Mouse (Mus musculus): ENCODE data around the gene Cachd1. TPM values are rescaled to one million over a fixed set of nuclear protein-coding genes. Genes with fewer than 3 reads are reported as not detected.

The Cachd1 gene
- polyA plus RNA-seq, 1 experiment from 2014 or later = 16.6 TPM

DNA sequence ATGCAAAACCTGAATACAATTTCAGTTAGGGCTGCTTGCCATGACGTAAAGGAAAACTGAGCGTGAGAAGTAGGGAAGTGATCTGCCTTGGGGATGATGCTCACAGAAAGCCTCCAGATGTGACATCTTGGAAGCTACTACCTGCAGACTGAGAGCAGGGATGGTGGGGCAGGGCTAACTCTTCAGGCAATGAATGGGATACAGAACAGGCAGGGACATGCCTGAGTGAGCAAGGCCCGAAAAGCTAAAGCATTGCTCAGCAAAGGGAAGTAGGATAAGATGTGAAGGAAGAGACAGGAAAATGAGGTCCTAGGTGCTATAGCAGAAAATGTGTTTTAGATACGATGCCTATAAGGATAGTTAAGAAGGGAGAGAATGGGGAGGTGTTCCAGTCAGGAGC lies 232.6 kb downstream of the Cachd1 start:
- no peak for ATAC-seq (ENCODE audit: low read depth)
- Histone ChIP-seq H3K4me2 (no peak overlapping the region), H3K9ac (no peak overlapping the region), H3K4me1 (replicated peaks) (no peaks in the 10 kb centered on the region), H3K36me3 (no peaks in the 10 kb centered on the region), H3K9me3 (no peaks in the 10 kb centered on the region), H3K27ac (replicated peaks) (no peak overlapping the region), H3K4me3 (no peak overlapping the region), H3K27me3 (no peaks in the 10 kb centered on the region)
- WGBS = 96% methylated on average over 4 of the region's 4 CpGs

DNA sequence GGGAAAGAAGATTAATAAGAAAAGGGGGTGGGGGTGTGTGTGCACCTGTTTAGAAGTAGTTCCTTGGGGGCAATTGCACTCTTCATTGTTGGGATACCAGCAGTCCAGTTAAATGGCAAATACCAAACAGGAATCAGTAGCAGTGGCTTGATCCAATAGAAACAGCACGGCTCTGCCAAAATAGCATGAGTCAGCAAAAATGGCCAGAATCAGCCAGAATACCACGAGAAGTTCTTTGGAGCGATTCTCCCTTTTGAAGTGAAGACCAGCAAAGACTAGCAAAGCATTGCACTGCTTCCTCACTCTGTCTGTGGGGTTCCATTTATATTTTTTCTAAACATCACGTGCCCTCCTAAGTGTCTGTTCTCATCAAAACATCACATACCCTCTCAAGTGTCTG lies 241.3 kb downstream of the Cachd1 start:
- no peak for ATAC-seq (ENCODE audit: low read depth)
- Histone ChIP-seq H3K9ac (no peak overlapping the region), H3K4me3 (no peak overlapping the region), H3K4me2 (no peak overlapping the region), H3K9me3 (peaks cover 17% of the 10 kb centered on the region), H3K27ac (replicated peaks) (no peak overlapping the region), H3K4me1 (replicated peaks) (no peaks in the 10 kb centered on the region), H3K36me3 (no peaks in the 10 kb centered on the region), H3K27me3 (no peaks in the 10 kb centered on the region)
- WGBS = 90% methylated on average over 4 of the region's 4 CpGs

DNA sequence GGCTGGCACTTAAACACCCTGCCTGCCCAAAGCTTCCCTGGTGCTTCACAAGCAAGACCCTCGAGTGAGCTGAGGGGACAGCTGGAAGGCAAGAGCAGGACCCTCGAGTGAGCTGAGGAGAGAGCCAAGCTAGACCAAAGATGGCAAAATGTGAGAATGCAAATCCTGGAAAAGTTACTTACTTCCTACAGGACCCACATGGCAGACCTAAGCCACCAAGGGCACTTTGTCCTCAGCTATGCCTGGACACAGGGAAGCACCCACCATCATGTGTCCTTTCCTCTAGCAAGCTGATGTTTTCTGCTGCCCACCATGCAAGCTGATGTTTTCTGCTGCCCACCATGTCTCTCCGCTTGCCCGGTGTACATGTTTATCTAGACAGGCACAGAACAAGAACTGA lies 244.1 kb downstream of the Cachd1 start, which contains the start of gene Gm10577:
Gene Gm10577, minus strand, starts transcription at position 101 of the 400 bp plus-strand sequence.
- Histone ChIP-seq H3K4me2 (no peak within 1 kb of the TSS), H3K4me1 (replicated peaks) (no peaks in the 10 kb centered on the region), H3K27me3 (no peaks in the 10 kb centered on the region), H3K9ac (no peak within 1 kb of the TSS), H3K36me3 (no peaks in the 10 kb centered on the region), H3K9me3 (peaks cover 18% of the 10 kb centered on the region), H3K27ac (replicated peaks) (no peak within 1 kb of the TSS), H3K4me3 (no peak within 1 kb of the TSS)
- ATAC-seq (ENCODE audit: low read depth) = no peak
- WGBS = 82% methylated on average over 4 of the region's 4 CpGs

DNA sequence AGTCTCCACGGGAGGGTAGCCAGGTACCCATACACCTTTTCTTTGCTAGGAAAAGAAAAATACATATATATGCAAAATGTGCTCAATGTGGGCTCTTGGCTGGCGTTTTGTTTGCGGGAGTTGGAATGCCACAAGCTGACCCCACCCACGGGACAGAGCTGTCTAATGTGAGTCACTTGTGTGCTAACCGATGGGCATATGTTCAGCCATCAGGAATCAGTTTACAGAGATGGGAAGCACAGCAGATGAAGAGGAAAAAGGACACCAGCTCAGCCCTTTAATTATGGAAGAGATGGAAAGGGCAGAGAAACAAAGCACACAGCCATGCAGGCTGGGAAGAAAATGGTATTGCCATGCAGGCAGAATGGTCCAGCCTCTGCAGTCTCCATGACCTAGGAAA lies 250.1 kb downstream of the Cachd1 start:
- H3K27ac ChIP-seq (replicated peaks) = no peak overlapping the region
- 82% methylated on average over 5 of the region's 5 CpGs for WGBS
- no peak overlapping the region for H3K4me3 ChIP-seq
- H3K36me3 ChIP-seq = no peaks in the 10 kb centered on the region
- H3K4me2 ChIP-seq = no peak overlapping the region
- ATAC-seq (ENCODE audit: low read depth) = no peak
- no peaks in the 10 kb centered on the region for H3K27me3 ChIP-seq
- peaks cover 17% of the 10 kb centered on the region for H3K9me3 ChIP-seq
- H3K9ac ChIP-seq = no peak overlapping the region
- no peaks in the 10 kb centered on the region for H3K4me1 ChIP-seq (replicated peaks)

DNA sequence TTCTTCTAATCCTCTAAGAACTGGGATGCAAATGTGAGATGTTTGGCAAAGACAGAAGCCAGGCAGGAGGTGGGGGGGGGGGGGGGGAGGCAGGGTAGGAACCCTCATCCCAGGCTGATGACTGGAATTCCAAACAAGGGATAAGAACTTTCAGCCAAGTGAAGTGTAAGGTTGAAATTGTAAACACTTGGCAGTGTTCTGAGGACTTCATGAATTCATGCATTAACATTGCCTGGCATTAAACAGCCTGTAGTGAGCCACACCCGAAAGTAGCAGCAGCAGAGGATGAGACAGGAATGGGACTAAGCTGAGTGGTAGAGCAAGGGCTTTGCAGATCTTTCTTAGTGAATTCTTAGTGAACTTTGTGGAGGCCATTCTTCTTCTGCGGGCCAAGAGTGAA lies 250.5 kb downstream of the Cachd1 start:
- H3K9ac ChIP-seq = no peak overlapping the region
- WGBS = 78% methylated on average over 2 of the region's 2 CpGs
- H3K27ac ChIP-seq (replicated peaks) = no peak overlapping the region
- H3K27me3 ChIP-seq = no peaks in the 10 kb centered on the region
- no peak overlapping the region for H3K4me3 ChIP-seq
- no peak for ATAC-seq (ENCODE audit: low read depth)
- no peak overlapping the region for H3K4me2 ChIP-seq
- no peaks in the 10 kb centered on the region for H3K4me1 ChIP-seq (replicated peaks)
- H3K9me3 ChIP-seq = peaks cover 15% of the 10 kb centered on the region
- H3K36me3 ChIP-seq = no peaks in the 10 kb centered on the region

DNA sequence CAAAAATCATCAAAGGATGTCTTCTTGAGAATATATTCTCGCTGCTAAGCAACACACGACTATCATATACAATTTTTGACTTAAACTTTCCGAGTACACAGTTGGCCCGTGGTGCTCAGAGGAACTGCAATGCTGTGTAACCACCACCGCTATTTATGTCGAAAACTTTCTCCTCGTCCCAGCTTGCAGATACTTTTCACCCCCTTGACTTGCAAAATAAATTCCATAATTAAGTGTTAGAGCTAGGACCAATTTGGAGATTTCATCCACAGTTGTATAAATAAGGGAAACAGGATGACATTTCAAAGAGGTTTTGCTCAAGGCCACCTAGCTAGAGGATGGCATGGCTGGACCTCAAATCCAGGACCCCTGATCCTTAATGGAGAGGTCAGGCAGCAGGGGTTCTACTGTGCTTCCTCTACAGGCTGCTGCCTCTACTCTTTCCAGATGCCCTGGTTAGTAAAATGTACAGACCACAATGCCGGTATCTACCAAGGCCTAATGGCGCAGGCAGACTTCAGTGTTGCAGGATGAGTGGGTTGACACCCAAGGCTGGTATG lies 251.5 kb downstream of the Cachd1 start:
- 90% methylated on average over 9 of the region's 9 CpGs for WGBS
- no peaks in the 10 kb centered on the region for H3K4me1 ChIP-seq (replicated peaks)

DNA sequence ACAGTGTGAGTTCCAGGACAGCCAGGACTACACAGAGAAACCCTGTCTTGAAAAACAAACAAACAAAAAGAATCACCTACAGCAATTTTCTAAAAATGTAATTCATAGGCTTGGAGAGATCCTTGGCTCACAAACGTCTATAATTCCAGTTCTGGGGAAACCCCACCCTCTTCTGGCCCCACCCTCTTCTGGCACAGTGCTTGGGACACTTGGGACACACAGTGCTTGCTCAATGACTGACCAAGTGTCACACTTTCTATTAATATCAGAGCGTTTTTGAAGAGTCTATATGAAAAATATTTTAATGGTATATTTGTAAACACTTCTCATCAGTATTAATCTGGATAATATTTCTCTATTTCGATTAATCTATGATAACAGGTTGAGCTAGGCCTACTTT lies 256.6 kb downstream of the Cachd1 start:
- 83% methylated on average over 3 of the region's 3 CpGs for WGBS
- Histone ChIP-seq H3K9me3 (no peaks in the 10 kb centered on the region), H3K9ac (no peak overlapping the region), H3K27me3 (no peaks in the 10 kb centered on the region), H3K36me3 (no peaks in the 10 kb centered on the region), H3K4me3 (no peak overlapping the region), H3K27ac (replicated peaks) (no peak overlapping the region), H3K4me1 (replicated peaks) (no peaks in the 10 kb centered on the region), H3K4me2 (no peak overlapping the region)
- ATAC-seq (ENCODE audit: low read depth) = no peak

More for the DNA sequence above, 251.5 kb downstream of the Cachd1 start:
- Histone ChIP-seq H3K4me3 (no peak overlapping the region), H3K36me3 (no peaks in the 10 kb centered on the region), H3K9ac (no peak overlapping the region), H3K9me3 (peaks cover 6% of the 10 kb centered on the region), H3K4me2 (no peak overlapping the region), H3K27ac (replicated peaks) (no peak overlapping the region), H3K27me3 (no peaks in the 10 kb centered on the region)
- no peak for ATAC-seq (ENCODE audit: low read depth)

DNA sequence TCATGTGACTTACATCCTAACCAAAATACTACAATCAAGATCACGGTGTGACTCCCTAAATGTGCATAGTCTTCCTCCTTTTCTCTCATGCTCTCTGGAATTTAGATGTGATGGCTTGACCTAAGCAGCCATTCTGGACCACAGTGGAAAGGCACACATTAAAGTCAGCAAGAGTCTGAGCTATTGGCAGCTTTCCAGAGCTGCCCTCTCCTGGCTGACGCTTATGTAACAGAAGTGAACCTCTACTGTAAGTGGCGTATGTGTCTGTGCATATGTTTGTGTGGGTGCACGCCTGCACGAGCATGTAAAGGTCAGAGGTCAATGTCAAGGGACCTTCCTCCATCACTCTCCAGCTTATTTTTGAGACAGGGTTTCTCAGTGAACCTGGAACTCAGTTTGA lies 258.7 kb downstream of the Cachd1 start:
- Histone ChIP-seq H3K4me2 (no peak overlapping the region), H3K36me3 (no peaks in the 10 kb centered on the region), H3K27ac (replicated peaks) (no peak overlapping the region), H3K9me3 (no peaks in the 10 kb centered on the region), H3K4me1 (replicated peaks) (no peaks in the 10 kb centered on the region), H3K9ac (no peak overlapping the region), H3K4me3 (no peak overlapping the region), H3K27me3 (no peaks in the 10 kb centered on the region)
- ATAC-seq (ENCODE audit: low read depth) = no peak
- WGBS = 81% methylated on average over 5 of the region's 5 CpGs

DNA sequence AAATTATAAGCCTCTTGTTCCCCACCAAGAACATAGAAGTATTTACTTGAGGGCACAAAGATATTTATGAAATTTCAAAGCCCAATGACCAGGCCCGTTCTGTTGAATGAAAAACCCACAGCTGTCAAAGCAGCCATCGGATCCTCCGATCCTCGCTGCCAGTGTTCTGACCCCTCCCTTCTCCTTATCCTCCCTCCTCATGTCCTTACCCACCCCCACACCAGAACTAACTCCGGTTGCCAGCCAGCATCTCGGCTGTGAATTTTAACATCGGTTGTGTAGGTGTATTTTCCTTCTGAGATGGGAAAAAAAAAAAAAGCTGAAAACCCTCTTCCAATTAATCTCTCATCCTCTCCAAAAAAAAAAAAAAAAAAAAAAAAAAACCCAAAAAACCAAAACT lies 260.7 kb downstream of the Cachd1 start:
- WGBS = 67% methylated on average over 7 of the region's 7 CpGs
- ATAC-seq (ENCODE audit: low read depth) = no peak
- no peaks in the 10 kb centered on the region for H3K27me3 ChIP-seq
- H3K27ac ChIP-seq (replicated peaks) = no peak overlapping the region
- H3K4me1 ChIP-seq (replicated peaks) = no peaks in the 10 kb centered on the region
- no peaks in the 10 kb centered on the region for H3K9me3 ChIP-seq
- H3K9ac ChIP-seq = no peak overlapping the region
- no peaks in the 10 kb centered on the region for H3K36me3 ChIP-seq
- no peak overlapping the region for H3K4me2 ChIP-seq
- H3K4me3 ChIP-seq = no peak overlapping the region

DNA sequence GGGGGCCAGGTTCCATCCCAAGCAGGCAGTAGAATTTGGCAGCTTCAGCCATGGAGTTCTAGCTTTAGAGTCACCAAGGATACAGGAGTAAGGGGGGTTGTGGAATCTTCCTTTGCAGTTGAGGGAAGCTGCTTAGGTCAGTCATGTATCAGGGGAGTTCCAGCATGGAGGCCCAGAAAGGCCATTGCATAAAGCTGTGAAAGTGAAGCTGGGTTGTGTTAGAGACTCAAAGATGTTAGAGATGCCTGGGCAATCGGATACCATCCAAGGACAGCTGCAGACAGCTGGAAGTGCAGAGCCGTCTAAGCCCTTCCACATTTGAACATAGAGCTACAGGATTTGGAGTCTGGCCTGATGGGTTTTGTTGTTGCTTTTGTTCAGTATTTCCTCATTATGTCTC lies 267.2 kb downstream of the Cachd1 start:
- no peak for ATAC-seq (ENCODE audit: low read depth)
- no peaks in the 10 kb centered on the region for H3K27me3 ChIP-seq
- no peak overlapping the region for H3K4me2 ChIP-seq
- H3K27ac ChIP-seq (replicated peaks) = no peak overlapping the region
- H3K36me3 ChIP-seq = no peaks in the 10 kb centered on the region
- 87% methylated on average over 2 of the region's 2 CpGs for WGBS
- H3K9me3 ChIP-seq = no peaks in the 10 kb centered on the region
- H3K4me1 ChIP-seq (replicated peaks) = no peaks in the 10 kb centered on the region
- no peak overlapping the region for H3K9ac ChIP-seq
- no peak overlapping the region for H3K4me3 ChIP-seq

DNA sequence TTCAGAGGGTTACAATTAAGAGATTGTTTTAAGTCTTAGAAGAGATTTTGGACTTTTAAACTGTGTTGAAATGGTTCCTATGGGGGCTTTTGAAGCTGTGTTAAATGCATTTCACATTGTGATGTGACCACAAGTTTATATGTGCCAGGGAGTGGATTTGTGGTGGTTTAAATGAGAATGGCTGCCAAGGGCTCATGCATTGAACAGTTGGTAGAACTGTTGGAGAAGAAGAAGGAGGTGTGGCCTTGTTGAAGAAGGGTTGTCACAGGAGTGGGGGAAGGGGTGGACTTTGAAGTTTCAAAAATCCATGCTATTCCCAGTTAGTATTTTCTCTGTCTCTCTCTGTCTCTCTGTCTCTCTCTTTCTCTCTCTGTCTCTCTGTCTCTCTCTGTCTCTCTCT lies 267.7 kb downstream of the Cachd1 start:
- Histone ChIP-seq H3K36me3 (no peaks in the 10 kb centered on the region), H3K4me2 (no peak overlapping the region), H3K27me3 (no peaks in the 10 kb centered on the region), H3K4me1 (replicated peaks) (no peaks in the 10 kb centered on the region), H3K9ac (no peak overlapping the region), H3K27ac (replicated peaks) (no peak overlapping the region), H3K4me3 (no peak overlapping the region), H3K9me3 (no peaks in the 10 kb centered on the region)
- no peak for ATAC-seq (ENCODE audit: low read depth)

DNA sequence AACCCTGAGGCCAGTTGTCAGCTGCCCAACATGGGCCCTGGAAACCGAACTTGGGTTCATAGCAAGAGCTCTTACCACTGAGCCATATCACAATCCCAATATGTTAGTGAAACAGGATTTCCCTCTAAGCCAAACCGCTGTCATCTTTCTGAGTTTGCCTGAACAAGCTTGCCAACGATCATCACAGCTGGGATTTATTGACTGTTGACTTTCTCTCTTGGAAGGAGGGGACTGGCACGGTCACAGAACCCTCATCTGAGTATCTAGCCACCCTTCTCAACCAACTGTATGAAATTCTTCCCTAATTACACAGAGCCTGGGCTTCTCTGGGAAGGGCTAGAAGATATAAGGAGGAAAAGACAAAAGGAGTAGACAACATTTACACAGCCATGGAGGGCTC lies 270.1 kb downstream of the Cachd1 start:
- 81% methylated on average over 4 of the region's 4 CpGs for WGBS
- ATAC-seq (ENCODE audit: low read depth) = no peak
- H3K36me3 ChIP-seq = no peaks in the 10 kb centered on the region
- no peak overlapping the region for H3K4me2 ChIP-seq
- H3K4me3 ChIP-seq = no peak overlapping the region
- H3K27ac ChIP-seq (replicated peaks) = no peak overlapping the region
- no peaks in the 10 kb centered on the region for H3K27me3 ChIP-seq
- H3K9me3 ChIP-seq = no peaks in the 10 kb centered on the region
- no peak overlapping the region for H3K9ac ChIP-seq
- no peaks in the 10 kb centered on the region for H3K4me1 ChIP-seq (replicated peaks)

DNA sequence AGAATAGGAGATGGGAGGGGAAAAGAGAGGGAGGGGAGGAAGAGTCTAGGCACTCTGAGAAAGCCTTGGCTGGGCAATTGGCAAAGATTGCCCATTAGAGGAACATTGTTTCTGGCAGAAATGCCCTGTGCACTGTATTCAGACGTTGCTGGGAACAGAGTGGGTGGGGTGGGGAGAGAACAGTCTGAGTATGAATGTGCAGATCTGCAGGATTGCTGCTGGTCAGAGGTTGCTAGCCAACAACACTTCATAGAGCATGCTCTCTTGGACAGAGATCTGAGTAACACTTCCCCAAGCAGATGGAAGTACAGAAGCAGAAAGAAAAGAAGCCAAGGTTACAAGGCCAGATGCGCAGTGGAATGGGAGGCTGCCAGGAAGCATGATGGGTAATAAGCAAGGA lies 285.7 kb downstream of the Cachd1 start:
- no peaks in the 10 kb centered on the region; the same call in 1 of the 2 replicates for H3K9me3 ChIP-seq
- 82% methylated on average over 2 of the region's 2 CpGs for WGBS

More for the DNA sequence above, 285.7 kb downstream of the Cachd1 start:
- no peak overlapping the region for H3K9ac ChIP-seq
- ATAC-seq (ENCODE audit: low read depth) = no peak
- no peak overlapping the region for H3K27ac ChIP-seq (replicated peaks)
- H3K4me1 ChIP-seq (replicated peaks) = no peaks in the 10 kb centered on the region
- no peak overlapping the region for H3K4me2 ChIP-seq
- H3K4me3 ChIP-seq = no peak overlapping the region
- no peaks in the 10 kb centered on the region for H3K27me3 ChIP-seq
- H3K36me3 ChIP-seq = no peaks in the 10 kb centered on the region
